Mouse (Mus musculus): Measurements from ENCODE around the gene Sirt6.

DNA sequence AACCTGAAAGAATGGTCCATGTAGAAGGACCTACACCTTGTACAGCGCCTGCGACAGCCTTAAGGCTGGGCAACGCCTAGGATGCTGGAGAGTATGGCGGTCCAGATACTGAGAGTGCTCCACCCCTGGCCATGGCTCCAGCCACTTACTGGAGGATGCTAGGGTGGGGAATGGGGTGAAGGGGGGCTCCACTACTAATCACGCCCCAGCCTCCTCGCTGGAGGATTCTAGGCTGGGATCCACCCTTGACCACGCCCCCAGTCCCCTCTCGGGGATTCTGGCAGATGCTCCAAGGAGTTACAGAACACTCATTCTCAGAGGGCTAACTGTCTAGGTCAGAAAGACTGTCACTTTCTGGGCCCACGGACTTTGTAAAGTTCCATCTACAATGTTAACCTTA lies 54.6 kb downstream of the Sirt6 start:
- TF ChIP-seq ZKSCAN1 (IDR thresholded peaks at IDR 0.05; ENCODE audit: low read depth, low read length): no peak
- no peak for TF ChIP-seq CTCF (IDR thresholded peaks at IDR 0.05 in 2 of 3, conservative IDR thresholded peaks at IDR 0.05 in 1 of 3; ENCODE audit: control insufficient read depth in 1 of 3, insufficient read depth in 1 of 3, low read depth in 2 of 3, low read length in 3 of 3, poor library complexity in 1 of 3, severe bottlenecking in 1 of 3)
- TF ChIP-seq TCF12 (IDR thresholded peaks at IDR 0.05; ENCODE audit: low read depth, low read length): no peak
- TF ChIP-seq UBTF (IDR thresholded peaks at IDR 0.05; ENCODE audit: borderline replicate concordance, insufficient read depth, low read depth, low read length): no peak
- no peak for TF ChIP-seq RCOR1 (IDR thresholded peaks at IDR 0.05; ENCODE audit: low read depth, low read length)
- no peak for TF ChIP-seq ZC3H11A (IDR thresholded peaks at IDR 0.05; ENCODE audit: low read depth, low read length)
- TF ChIP-seq JUND (IDR thresholded peaks at IDR 0.05; ENCODE audit: low read depth, low read length): no peak
- no peak for TF ChIP-seq BHLHE40 (IDR thresholded peaks at IDR 0.05; ENCODE audit: borderline replicate concordance, low read depth, low read length)
